Mouse (Mus musculus) embryonic facial prominence, embryonic 12.5 days (tissue): ENCODE measurements around the gene Mettl7a2. TPM values are rescaled to one million over a fixed set of nuclear protein-coding genes. Genes with fewer than 3 reads are reported as not detected.

Source experiments
- ATAC-seq: fragments of 200-750 bp; cut with Nextera tagmentation; 2 replicates; pipeline ENCODE4 v1.8.0; 2017; ENCODE audit not compliant: insufficient number of reproducible peaks, insufficient read depth, low FRiP score, low TSS enrichment
- H3K27ac ChIP-seq: fragments of 300-500 bp; sonication (generic); 2 replicates; pipeline ENCODE4 v1.5.1; 2016; ENCODE audit warnings: mild to moderate bottlenecking
- H3K27me3 ChIP-seq: fragments of 300-500 bp; sonication (generic); 2 replicates; pipeline ENCODE4 v1.6.1; 2016; ENCODE audit warnings: mild to moderate bottlenecking, moderate library complexity
- H3K36me3 ChIP-seq: fragments of 300-500 bp; sonication (generic); 2 replicates; pipeline ENCODE4 v1.6.1; 2016; ENCODE audit warnings: mild to moderate bottlenecking
- H3K4me1 ChIP-seq: fragments of 300-500 bp; sonication (generic); 2 replicates; pipeline ENCODE4 v1.6.1; 2016
- H3K4me2 ChIP-seq: fragments of 300-500 bp; sonication (generic); replicated peaks from 2 replicates; pipeline ENCODE4 v1.6.1; 2016; ENCODE audit warnings: mild to moderate bottlenecking, moderate library complexity
- H3K4me3 ChIP-seq: fragments of 300-500 bp; sonication (generic); 2 replicates; pipeline ENCODE4 v1.5.1; 2016; ENCODE audit warnings: mild to moderate bottlenecking
- H3K9ac ChIP-seq: fragments of 300-500 bp; sonication (generic); 2 replicates; pipeline ENCODE4 v1.6.1; 2016; ENCODE audit warnings: mild to moderate bottlenecking, moderate library complexity
- H3K9me3 ChIP-seq: fragments of 300-500 bp; sonication (generic); 2 replicates; pipeline ENCODE4 v1.6.1; 2016; ENCODE audit warnings: mild to moderate bottlenecking, moderate library complexity
- WGBS: fragments of 180-500 bp; shearing (Covaris S2); methylation state at CpG from one replicate; pipeline ENCODE4 v1.1.7; 2016; 5-methylcytosine and 5-hydroxymethylcytosine counted together
- polyA plus RNA-seq: library from polyadenylated mRNA; unstranded; fragments of >200 nt; fragmentation: Nextera tagmentation; extraction: Ambion mirVana; gene quantifications from 2 replicates; pipeline ENCODE4 v1.2.1, GENCODE M21; 2016

The Mettl7a2 gene
- polyA plus RNA-seq, 1 experiment from 2014 or later, result not detected

DNA sequence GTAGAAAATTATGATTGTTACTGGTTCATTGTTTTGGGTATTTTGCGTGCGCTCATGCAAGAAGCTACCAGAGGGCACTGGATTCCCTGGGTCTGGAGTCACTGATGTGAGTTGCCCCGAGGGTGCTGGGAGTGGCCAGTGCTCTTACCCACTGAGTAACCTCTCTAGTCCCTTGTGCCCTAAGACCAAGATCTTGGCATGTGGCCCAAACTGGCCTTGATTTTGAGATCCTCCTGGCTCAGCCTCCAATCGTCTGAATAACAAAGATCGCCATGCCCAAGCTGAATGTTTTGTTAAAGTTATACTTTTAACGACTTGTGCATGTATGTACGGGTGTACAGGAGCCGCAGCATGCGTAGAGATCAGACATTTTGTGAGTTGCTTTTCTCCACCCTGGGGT, 32.7 kb downstream of the Mettl7a2 start:
- 86% methylated on average over 9 of the region's 9 CpGs for WGBS
- H3K36me3 ChIP-seq, result no peaks in the 10 kb centered on the region
- peaks cover 11% of the 10 kb centered on the region for H3K4me1 ChIP-seq
- H3K9me3 ChIP-seq, result no peaks in the 10 kb centered on the region
- no peak overlapping the region for H3K4me3 ChIP-seq
- H3K27me3 ChIP-seq, result no peaks in the 10 kb centered on the region
- H3K9ac ChIP-seq, result no peak overlapping the region
- ATAC-seq, result no peak
- no peak overlapping the region for H3K4me2 ChIP-seq
- H3K27ac ChIP-seq, result no peak overlapping the region

DNA sequence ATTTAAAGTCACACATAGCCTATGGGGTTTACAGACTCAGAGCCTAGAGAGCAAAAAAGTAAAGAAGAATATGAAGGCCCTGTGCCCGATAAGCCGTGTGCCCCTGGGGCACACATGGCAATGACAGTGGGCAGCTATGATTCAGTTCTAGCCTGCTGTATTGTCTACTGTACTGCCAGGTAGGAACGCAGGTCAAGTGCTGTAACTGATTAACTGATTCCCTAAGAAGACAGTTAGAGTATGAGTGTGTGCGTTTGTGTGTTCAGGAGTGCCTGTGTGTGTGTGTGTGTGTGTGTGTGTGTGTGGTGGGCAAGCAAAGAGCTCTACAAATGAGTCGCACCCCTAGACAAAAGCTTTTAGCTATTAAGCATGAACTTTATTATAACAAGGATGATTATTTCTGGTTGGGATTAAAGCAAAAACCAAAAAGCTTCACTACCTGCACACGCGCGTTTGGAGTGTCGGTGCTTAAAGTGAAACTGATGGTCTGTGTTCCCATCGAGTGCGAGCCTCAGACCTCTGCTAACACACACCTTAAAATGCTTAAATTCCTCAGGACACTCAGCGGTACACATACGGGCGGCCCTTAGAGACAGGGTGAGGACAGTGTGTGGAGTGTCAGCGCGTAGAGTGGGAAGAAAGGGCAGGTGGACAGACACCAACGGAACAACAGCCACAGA, 34.7 kb downstream of the Mettl7a2 start:
- H3K9ac ChIP-seq, result no peak overlapping the region
- H3K4me2 ChIP-seq, result no peak overlapping the region
- H3K27ac ChIP-seq, result no peak overlapping the region
- WGBS, result 90% methylated on average over 17 of the region's 17 CpGs
- H3K4me1 ChIP-seq, result peaks cover 11% of the 10 kb centered on the region
- no peaks in the 10 kb centered on the region; the same call in 1 of the 2 replicates for H3K36me3 ChIP-seq
- no peak for ATAC-seq
- no peaks in the 10 kb centered on the region for H3K9me3 ChIP-seq
- no peaks in the 10 kb centered on the region for H3K27me3 ChIP-seq
- H3K4me3 ChIP-seq, result no peak overlapping the region

DNA sequence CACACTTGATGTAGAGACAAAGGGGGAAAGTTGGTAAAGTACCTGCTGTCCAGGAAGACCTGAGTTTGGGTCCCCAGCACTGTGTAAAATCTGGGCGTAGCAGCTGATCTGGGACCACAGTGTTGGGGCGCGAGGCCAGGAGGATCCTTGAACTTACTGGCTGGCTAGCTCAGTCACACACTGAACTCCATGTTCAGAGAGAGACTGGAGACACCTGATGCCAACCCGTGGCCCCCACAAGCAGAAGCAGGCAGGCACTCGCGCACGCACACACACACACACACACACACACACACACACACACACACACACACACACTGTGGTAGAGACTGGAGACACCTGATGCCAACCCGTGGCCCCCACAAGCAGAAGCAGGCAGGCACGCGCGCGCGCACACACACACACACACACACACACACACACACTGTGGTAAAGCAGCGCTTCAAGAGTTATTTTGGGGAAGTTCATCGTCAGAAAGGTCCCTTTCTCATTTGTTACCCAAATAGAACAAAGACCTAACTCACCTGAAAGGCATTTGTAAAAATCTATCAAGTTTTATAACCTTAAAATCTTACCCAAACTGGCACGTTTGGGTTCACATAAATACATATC, 35.3 kb downstream of the Mettl7a2 start:
- H3K27ac ChIP-seq, result no peak overlapping the region
- no peak overlapping the region for H3K9ac ChIP-seq
- ATAC-seq, result no peak
- peaks cover 11% of the 10 kb centered on the region for H3K4me1 ChIP-seq
- 87% methylated on average over 16 of the region's 16 CpGs for WGBS
- no peak overlapping the region for H3K4me3 ChIP-seq
- no peak overlapping the region for H3K4me2 ChIP-seq
- H3K27me3 ChIP-seq, result no peaks in the 10 kb centered on the region
- peaks cover 5% of the 10 kb centered on the region for H3K36me3 ChIP-seq
- H3K9me3 ChIP-seq, result no peaks in the 10 kb centered on the region

DNA sequence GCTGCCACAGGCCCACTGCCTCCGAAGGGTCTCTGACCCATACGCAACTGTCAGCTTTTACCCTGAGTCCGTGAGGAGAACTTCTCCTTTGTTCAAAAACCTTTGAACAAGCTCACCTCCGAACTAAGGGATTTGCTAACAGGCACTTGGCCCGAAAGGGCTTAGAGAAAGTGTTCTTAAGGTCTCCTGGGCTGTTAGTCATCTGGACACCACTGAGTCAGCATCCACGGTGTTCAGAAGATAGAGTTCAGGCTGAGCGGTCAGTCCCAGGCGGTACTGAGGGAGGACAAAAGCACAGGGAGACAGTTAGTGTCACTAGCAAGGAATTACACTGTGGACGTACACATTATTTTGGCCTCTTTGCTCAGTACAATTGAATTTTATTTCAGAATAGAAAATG, 35.9 kb downstream of the Mettl7a2 start:
- Histone ChIP-seq H3K27me3 (no peaks in the 10 kb centered on the region), H3K4me2 (no peak overlapping the region), H3K27ac (no peak overlapping the region), H3K4me1 (peaks cover 11% of the 10 kb centered on the region), H3K36me3 (peaks cover 10% of the 10 kb centered on the region), H3K9ac (no peak overlapping the region), H3K9me3 (no peaks in the 10 kb centered on the region), H3K4me3 (no peak overlapping the region)
- no peak for ATAC-seq
- 60% methylated on average over 9 of the region's 9 CpGs for WGBS

DNA sequence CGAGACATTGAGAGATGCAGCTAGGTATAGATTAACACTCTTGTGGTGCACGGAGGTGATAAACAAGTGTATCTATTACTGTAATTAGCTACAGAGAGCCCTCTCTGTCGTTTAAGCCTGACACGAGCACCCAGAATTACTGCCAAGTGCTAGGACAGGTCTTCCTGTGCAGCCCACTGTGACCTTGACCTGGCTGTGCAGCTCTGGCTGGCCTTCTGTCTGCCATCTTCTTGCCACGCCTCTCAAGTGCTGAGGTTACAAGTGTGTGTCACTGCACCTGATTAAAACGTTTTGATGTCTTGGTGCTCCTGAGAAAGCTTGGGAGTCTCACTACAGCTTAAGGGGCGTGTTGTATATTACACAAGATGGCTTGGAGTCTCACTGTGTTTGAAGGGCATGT, 38.1 kb downstream of the Mettl7a2 start:
- Histone ChIP-seq H3K27ac (no peak overlapping the region), H3K4me2 (no peak overlapping the region), H3K4me1 (peaks cover 11% of the 10 kb centered on the region), H3K36me3 (peaks cover 30% of the 10 kb centered on the region), H3K9ac (no peak overlapping the region), H3K27me3 (no peaks in the 10 kb centered on the region), H3K9me3 (no peaks in the 10 kb centered on the region), H3K4me3 (no peak overlapping the region)
- ATAC-seq, result no peak
- 72% methylated on average over 7 of the region's 7 CpGs for WGBS

DNA sequence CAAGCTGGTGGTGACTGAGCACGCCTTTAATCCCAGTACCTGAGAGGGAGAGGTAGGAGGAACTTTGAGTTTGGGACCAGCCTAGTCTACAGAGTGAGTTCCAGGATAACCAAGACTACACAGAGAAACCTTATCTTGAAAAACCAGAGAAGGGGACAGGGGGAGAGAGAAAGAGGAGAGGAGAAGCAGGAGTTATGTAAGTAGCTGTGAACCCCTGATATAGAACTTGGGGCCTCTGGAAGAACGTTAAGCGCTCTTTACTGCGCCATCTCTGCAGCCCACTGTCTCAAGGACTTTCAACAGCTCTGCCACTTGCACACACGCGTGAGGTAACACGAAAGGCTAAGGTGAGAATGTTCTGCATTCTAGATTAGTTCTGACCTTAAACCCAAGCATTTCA, 38.6 kb downstream of the Mettl7a2 start:
- Histone ChIP-seq H3K27me3 (no peaks in the 10 kb centered on the region), H3K4me1 (peaks cover 11% of the 10 kb centered on the region), H3K27ac (no peak overlapping the region), H3K9me3 (no peaks in the 10 kb centered on the region), H3K36me3 (peaks cover 35% of the 10 kb centered on the region), H3K9ac (no peak overlapping the region), H3K4me2 (no peak overlapping the region), H3K4me3 (no peak overlapping the region)
- 94% methylated on average over 7 of the region's 7 CpGs for WGBS
- ATAC-seq, result no peak

DNA sequence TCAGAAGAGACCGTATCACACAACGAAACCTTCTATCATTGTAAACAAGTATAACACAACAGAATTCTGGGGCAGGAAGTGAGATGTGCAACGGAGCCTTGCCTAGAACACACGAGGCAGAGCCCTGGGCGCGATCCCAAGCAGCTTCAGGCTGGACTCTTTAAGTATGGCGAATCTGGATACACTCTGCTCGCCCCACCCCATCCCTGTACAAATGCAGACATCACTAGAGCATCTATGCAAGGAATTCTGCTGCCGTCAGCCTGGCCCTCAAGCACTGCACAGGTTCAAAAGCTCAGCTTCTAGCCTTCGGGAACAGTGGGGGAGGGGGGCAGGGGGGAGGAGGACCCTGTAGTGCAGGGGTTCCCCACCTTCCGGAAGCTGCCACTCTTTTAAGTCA, 40.0 kb downstream of the Mettl7a2 start:
- peaks cover 49% of the 10 kb centered on the region for H3K36me3 ChIP-seq
- no peaks in the 10 kb centered on the region for H3K9me3 ChIP-seq
- no peaks in the 10 kb centered on the region for H3K27me3 ChIP-seq
- H3K27ac ChIP-seq, result no peak overlapping the region
- no peak for ATAC-seq
- H3K4me1 ChIP-seq, result peaks cover 11% of the 10 kb centered on the region
- no peak overlapping the region for H3K4me2 ChIP-seq
- no peak overlapping the region for H3K9ac ChIP-seq
- no peak overlapping the region for H3K4me3 ChIP-seq
- WGBS, result 82% methylated on average over 11 of the region's 11 CpGs

DNA sequence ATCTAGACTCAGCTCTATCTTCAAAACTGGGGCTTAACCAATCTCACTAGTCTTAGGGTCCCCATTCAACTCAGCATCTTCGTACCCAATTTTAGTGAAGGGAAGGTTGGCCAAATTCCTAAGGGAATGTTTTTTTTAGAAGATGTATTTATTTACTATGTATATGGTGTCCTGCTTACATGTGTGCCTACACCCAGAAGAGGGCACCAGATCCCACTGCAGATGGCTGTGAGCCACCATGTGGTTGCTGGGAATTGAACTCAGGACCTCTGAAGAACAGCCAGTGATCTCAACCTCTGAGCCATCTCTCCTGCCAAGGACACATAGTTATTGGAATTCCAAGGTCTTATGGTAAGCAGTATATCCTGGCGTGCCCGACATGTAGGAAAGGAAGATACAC, 42.6 kb downstream of the Mettl7a2 start:
- WGBS, result 93% methylated on average over 3 of the region's 3 CpGs
- H3K4me2 ChIP-seq, result no peak overlapping the region
- H3K9ac ChIP-seq, result no peak overlapping the region
- H3K27me3 ChIP-seq, result no peaks in the 10 kb centered on the region
- no peaks in the 10 kb centered on the region for H3K4me1 ChIP-seq
- peaks cover 75% of the 10 kb centered on the region for H3K36me3 ChIP-seq
- H3K27ac ChIP-seq, result no peak overlapping the region
- no peak for ATAC-seq
- H3K9me3 ChIP-seq, result no peaks in the 10 kb centered on the region
- H3K4me3 ChIP-seq, result no peak overlapping the region

DNA sequence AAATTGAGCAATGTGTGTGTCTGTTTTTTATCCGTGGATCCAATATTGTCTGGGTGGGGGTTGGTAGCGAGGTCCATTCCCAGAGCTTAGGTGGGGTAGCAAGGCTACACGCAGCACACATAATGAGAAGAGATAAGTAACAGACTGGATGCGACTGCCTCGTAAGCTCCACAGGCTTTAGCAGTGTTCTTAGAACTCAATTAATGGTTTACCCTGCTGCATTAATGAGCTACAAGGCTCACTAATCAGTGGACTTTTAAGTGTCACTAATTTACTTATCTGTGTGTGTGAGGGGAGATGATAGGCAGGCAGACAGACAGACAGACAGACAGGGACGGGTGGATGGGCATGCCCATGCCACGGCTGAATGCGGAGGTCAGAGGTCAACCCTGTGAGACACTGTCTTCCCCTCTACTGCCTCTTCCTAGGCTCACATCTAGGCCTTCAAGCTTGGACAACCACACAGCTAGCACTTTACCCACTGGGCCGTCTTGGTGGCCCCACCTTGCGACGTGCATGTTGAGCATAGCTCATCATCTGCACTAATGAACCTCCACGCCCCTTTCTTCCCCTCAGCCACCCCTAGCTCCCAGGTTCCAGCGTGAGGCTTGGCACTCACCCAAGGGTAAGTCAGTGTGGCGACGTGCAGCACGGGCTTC, 47.7 kb downstream of the Mettl7a2 start:
- WGBS, result 90% methylated on average over 16 of the region's 16 CpGs
- Histone ChIP-seq H3K36me3 (peaks cover 98% of the 10 kb centered on the region), H3K9me3 (no peaks in the 10 kb centered on the region), H3K27ac (no peak overlapping the region), H3K9ac (no peak overlapping the region), H3K4me2 (no peak overlapping the region), H3K4me3 (no peak overlapping the region), H3K27me3 (no peaks in the 10 kb centered on the region), H3K4me1 (no peaks in the 10 kb centered on the region)
- no peak for ATAC-seq

DNA sequence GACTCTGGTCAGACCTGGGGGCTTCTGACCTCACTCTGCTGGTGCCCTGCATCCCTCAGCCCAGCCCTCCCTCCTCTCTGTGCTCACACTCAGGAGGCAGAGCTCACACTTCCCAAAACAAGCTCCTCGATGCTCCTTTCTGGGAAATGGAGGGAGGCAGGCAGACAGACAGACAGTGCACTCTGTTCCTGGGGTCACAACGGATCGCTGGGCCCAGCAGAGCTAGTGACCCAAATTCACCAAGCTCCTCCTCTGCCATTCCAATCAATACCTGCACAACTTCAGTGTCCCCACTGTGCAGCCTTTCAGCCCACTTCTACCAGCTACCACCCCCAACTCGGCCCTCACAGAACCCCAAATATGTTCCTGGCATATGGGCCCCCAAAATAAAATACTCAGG, 48.8 kb downstream of the Mettl7a2 start:
- Histone ChIP-seq H3K27ac (no peak overlapping the region), H3K4me2 (no peak overlapping the region), H3K4me3 (no peak overlapping the region), H3K4me1 (no peaks in the 10 kb centered on the region), H3K36me3 (peaks cover 94% of the 10 kb centered on the region), H3K9ac (no peak overlapping the region), H3K9me3 (no peaks in the 10 kb centered on the region), H3K27me3 (no peaks in the 10 kb centered on the region)
- 82% methylated on average over 4 of the region's 4 CpGs for WGBS
- no peak for ATAC-seq

DNA sequence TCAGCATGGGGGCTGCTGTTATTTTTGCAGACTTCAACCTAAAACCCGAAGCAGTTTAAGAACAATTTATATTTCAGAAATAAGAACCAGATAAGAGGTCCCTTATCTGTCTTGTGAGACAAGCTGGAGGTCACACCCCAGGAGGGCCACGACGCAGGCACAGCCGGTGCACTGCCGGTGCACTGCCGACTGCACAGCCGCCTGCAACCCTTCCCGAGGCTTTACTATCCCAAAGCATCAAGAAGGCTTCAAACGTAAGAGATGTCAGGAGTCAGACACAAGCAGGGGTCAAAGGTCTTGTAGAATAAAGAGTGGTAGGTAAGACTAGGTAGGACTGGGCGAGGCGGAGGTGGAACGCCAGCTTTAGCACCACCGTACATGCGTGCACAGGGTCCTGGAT, 49.3 kb downstream of the Mettl7a2 start:
- Histone ChIP-seq H3K27me3 (no peaks in the 10 kb centered on the region), H3K4me1 (no peaks in the 10 kb centered on the region), H3K9me3 (no peaks in the 10 kb centered on the region), H3K4me3 (no peak overlapping the region), H3K4me2 (no peak overlapping the region), H3K36me3 (peaks cover 91% of the 10 kb centered on the region), H3K27ac (no peak overlapping the region), H3K9ac (no peak overlapping the region)
- WGBS, result 89% methylated on average over 14 of the region's 14 CpGs
- ATAC-seq, result no peak

DNA sequence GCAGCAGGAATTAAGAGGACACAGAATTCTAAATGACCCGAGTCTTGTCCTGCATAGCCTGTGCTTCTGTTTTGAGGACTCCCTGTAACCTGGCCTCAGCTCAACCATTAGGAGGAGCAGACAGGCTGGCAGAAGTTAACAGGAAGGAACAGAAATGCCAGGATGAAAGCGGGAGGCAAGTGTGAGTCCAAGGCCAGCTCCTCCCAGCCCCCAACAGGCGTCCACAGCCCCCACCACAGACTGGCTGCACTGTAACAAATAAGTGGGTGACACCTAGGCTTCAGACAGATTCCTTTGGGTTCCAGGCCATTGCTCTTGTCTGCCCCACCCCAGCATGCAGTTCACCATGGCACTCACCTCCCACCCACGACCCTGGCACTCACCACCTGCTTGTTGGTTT, 49.8 kb downstream of the Mettl7a2 start:
- Histone ChIP-seq H3K9me3 (no peaks in the 10 kb centered on the region), H3K4me3 (no peak overlapping the region), H3K27me3 (no peaks in the 10 kb centered on the region), H3K9ac (no peak overlapping the region), H3K27ac (no peak overlapping the region), H3K4me2 (no peak overlapping the region), H3K4me1 (no peaks in the 10 kb centered on the region), H3K36me3 (peaks cover 89% of the 10 kb centered on the region)
- WGBS, result 89% methylated on average over 4 of the region's 4 CpGs
- ATAC-seq, result no peak
